Mouse (Mus musculus) ovary, postnatal 10 days (tissue): Measurements from ENCODE around the gene Stab1.

Experiments used
- DNase-seq: peaks from one replicate; pipeline ENCODE4 v3.0.0; 2022; ENCODE audit warnings: low spot score

Gene Stab1

DNA sequence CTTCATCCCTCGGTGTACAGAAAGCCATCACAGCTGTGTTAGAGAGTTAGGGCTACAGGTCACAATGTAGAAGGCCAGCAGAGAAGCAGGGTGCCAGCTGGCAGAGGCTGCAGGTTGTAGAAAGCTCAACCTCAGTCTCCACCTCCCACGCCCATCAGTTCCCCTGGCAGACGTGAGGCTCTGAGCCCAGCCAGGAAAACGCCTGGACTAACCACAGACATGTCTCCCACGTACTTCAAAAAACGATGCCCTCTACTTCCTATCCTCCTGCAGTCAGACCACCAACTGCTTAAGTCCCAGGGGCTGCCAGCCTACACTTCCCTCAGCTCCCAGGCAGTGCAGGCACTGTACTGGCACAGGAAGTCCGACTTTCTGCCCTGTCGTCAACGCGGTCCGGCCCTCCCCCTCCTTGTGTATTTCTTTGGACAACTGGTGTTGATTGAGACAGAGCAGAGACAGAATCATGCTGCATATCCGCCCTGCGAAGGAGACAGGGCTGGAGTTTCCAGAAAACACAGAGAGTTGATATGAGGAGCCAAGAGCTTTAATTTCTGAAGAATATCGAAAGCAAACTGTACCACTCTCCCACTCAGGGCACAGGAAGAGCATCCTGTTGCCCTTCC lies 26.6 kb upstream of the Stab1 start:
- peak; percentile 39 for DNase-seq

DNA sequence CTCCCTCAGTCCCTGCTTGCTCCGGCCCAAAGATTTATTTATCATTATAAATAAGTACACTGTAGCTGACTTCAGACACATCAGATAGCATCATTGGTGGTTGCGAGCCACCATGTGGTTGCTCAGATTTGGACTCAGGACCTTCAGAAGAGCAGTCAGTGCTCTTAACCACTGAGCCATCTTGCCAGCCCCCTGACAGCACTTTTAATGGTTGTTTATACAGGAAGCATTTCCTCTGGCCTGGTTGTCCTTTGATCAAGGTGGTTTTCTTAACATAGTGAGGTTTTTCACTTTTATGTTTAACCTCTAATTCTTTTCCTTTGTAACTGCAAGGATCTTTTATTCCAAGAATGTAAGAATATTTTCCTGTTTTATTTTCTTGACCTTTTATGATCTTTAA lies 26.0 kb upstream of the Stab1 start:
- no peak for DNase-seq

DNA sequence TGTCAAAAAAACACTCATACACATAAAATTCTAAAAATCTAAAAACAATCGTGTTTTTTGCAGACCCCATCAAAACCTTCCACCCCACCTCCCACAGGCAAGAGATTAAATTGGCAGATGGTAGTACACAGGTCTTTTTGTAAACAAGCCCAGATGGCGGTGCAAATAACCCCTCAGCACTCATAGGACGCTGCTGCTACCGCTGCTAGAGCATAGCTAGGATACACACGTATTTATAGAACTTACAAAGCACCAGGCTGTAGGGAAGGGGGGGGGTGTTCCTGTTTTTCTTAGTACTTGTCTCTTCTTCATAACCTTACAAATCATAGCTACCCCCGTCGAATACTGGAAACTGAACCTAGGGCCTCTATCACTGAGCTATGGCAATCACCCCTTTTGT lies 25.4 kb upstream of the Stab1 start:
- DNase-seq: no peak

DNA sequence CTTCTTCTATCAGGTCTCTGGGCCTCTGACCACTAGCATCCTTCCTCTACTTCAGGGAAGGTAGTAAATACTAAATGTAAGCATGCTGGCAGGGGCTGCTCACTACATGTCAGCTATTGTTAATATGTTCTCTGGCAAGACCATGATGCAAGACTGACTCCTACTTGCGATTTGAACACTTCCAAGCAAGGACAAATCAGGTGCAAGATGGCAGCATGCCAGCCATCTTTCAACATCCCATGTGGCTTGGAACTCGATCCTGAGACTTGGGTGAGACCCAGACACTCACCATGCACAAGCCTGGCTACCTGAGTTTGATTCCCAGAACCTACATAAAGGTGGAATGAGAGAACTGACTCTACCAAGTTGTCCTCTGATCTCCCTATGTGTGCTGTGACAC lies 23.5 kb upstream of the Stab1 start:
- no peak for DNase-seq

DNA sequence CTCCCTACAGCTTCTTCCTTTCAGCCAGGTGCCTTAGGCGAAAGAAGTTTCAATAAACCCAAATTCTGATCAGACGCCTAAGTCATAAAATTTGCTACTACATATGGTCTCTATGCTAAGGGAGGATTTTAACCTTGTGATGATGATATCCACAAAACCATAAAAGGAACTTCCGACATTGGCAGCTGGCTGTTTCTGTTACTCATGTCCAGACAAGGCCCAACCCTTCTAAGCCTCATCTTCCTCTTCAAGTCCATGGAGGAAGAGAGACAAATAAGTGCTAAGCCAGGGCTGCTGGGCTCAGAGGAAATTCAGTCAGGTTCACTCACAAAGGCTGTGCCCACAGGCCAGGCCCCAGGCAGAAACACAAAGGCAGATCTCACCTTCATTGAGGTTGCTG lies 20.9 kb upstream of the Stab1 start:
- DNase-seq: no peak

DNA sequence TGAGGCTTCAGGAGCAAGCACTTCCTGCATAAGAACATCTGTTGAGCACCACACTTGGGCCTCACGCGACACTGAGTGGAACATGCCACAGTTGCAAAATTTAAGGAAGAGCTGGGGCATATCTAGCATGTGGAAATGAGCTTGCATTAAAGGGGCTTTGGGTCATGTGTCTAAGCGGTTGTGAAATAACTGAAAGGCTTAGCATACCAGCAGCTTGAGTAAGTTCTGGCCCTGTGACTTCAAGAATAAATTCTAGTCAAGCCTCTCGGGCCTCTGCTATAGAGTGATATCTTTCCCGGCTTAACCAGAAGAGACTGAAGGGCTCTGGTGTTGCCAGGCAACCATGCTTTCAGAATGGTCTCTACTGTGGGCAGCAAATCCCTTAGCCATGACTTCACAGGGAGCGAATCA lies 20.3 kb upstream of the Stab1 start:
- DNase-seq: no peak

DNA sequence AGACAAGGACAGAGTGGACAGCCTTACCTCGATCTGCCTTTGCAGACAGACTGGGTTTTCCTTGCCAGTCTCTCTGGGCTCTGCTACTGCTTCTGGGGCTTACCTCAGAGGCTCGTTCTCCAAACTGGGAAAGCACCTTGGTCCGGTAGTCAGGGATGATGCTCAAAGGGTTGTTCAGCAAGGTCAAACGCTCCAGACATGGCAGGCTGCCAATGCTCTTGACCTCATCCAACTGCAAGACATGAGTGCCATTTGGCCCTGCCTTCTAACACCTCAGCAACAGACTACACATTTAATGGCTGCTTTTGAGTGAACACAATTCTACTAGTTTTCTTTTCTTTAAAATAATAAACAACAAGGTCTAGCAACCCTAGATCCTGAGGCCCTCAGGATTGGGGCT lies 18.2 kb upstream of the Stab1 start:
- no peak for DNase-seq

DNA sequence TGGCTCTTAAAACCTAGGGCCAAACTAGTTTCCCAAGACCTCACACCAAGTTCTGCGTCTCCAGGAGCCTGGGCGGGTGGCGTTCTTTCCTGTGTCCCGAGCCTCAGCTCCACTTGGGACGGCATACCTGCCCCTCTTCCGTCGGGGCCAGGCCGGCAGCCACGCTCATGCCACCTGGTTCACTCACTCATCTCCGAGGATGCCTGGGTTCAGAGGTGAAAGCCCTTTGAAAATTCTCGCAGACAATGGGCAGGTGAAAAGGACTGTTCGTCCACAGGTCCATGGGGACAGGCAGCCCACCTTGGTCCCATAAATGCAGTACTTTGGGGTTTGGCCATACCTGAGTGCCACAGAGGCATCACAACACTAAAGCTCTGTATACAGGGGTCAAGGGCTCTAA lies 15.8 kb upstream of the Stab1 start:
- DNase-seq: no peak

DNA sequence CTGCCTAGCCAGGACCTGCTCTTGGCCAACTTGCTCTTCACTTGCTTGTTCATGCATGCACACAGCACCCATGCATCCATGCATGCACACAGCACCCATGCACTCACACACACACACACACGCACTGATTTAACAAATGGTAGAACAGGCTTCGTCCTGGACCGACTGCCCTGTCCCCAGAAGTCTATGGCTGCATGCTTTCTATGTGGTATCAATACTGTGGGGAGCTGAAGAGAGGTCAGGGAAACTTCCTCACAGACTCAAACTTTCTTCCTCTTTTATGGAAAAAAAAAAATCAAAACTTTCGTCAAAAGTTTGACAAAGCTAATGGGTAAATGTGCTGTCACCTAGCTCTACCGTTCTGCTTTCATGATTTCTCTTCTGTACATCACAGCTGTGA lies 15.1 kb upstream of the Stab1 start:
- no peak for DNase-seq

DNA sequence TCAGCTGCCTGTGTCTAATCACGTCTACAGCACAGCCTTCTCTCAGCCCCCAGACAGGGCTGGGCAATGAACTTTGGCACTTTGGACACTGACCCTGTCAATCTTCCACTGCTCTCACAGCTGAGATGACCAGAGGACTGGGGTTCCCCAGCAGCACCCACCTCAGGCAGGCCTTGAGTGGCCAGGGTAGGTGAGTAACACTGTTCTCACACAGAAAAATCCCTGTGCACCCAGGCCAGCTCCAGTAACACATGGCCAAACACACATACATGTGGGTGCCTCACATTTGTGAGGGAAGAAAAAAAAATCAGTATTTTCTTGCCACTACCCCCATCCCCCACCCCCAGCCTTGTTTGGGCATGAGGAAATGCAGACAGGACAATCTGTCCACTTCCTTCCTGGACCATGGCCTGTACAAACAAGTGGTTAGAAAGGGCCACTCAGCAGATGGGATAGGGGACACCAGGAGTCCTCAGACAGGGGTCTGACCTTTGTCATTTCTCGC lies 14.4 kb upstream of the Stab1 start:
- no peak for DNase-seq

DNA sequence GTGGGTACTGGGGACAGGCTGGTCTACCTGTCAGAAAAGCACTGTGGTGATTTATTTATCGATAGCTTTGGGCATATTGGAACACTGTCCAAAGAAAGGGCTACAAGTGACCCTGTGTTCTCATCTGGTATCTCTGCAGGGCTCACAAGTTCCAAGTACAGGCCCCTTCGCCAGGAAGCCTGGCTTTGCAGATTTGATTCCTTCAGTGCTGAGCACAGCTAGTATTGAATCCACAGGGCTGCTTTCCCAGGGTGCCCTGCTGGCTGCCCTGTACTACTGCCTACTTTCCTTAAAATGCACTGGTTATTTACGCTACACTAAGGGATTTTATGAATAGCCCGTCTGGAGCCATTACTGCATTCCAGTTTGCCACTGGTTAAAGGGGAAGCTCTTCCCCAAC lies 13.1 kb upstream of the Stab1 start:
- DNase-seq: no peak

DNA sequence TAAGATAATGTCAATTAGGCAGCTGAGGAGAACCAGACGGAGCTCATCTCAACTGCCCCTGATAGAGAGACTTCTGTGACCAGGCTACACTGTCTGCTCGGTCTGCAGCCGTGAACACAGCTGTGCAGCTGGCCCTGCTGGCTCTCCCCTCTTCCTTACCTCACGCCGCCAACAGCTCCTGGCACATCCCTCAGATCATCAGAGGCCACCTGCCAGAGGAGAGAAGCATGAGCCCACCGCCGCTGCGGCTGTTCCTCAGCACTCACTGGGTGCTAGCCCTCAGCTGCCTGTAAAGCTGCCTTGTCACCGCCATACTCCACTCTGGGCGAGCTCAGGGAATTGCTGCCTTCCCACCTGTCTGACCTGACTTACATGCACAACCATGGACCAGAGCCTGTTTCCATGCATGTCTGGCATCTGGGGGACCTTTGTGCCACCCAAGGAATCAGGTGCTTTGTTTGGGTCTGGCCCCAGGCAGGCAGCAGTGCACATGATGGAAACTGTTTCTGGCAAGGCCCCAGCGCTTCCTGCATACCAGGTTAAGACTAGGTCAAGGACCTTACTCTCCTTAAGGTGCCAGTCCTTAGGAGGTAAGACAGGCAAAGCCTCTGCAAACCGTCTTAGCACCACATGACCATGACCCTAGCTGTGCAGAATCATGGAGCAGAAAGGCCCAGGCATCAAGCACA lies 11.4 kb upstream of the Stab1 start:
- no peak for DNase-seq

DNA sequence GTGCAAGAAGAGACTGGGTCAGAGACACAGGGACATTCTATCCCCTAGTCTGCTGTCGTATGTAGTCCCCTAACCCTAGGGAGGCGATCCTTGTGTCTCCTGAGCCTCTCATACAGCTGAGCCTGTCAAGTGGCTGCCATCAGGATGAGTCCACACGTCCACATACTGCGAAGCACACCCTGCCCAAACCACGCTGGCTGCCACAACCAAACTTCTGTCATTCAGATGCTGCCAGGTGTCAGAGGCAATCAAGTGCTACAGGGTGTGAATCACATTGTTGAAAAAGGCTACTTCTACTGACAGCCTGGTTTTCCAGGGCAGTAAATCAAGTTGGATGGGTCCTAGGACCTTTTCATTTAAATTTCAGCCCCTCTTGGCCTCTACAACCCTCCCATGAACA lies 9.3 kb upstream of the Stab1 start:
- DNase-seq: no peak

DNA sequence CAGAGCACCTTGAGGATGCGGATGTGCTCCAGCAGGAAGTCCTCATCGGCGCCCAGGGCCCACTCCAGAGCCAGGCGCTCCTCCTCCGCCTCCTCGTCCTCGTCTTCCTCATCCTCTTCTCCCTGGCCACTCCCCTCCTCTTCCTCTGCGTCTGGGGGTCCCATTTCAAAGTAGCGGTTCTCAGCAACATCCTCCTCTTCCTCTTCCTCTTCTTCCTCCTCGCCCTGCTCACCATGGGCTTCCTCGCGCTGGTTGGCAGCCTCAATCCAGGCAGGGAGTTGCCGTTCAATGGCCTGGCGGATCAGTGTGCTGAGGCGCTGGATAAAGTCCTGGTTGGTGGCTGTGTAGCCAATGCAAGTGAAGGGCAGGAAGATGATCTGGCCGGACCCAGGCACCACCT lies 8.8 kb upstream of the Stab1 start:
- DNase-seq: no peak

DNA sequence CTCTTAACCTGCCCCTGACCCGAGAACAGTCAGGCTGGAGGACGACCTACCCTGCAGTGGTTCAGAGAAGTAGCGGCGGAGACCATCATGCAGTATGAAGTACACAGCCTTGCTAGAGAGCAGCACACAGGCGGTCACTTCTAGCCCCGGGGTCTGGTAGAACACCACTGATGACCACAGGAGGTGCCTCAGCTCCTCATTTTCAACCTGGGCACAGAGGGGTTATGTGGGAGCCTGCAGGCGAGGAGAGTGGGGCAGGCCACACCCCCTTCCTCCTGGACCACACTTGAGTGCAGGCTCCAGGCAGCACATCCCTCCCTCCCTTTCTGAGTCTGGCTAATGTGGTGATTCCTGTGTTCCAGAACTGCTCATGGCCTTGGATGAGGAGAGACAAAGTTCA lies 5.1 kb upstream of the Stab1 start:
- no peak for DNase-seq

DNA sequence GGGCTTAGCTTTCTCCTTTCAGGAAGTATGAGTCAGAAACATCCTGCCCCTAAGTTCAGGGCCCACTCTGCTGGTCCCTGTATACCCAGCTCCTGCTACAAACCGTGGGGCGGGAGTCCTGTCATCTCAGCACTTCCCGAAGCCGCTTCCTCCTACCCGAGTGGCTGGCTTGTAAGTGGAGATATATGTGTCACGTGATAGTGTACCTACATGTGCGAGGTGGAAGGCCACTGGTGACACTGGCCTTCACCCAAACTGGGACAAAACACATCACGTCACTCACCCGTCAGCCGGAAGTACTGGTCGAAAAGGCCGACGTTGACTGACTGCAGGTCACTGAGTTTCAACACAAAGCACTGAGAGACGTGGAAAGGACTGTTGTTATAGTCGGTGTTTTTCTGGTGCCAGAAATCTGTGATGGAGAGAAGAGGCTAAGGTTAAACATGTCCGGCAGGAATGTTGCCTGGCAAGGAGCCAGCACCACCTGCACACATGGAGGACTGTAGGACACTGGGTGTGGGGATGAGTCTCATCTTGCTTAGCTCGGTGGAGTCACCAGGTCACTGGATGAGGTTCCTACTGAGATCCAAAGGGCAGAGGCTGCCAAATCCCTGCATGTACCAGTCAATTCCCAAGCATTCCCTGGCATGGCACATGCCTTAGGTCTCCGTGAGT lies 4.5 kb upstream of the Stab1 start:
- no peak for DNase-seq

DNA sequence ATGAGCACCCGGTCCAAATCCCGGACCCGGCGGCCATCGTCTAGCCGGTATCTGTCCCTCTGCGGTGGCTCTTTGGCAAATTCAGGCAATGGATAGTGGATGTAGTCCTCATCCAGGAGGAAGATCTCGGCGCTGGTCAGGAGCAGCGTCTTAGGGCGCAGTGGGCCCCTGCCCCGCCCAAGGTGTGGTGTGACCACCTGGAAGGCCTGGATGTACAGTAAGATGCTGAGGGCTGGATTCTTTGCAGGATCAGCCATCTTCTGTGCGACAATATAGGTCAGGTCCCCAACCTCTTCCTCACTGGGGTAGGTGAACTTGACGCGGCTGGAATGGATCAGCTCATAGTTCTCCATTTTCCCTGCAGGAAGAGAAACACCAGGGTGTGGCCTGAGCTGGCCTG lies 3.4 kb upstream of the Stab1 start:
- DNase-seq: no peak

DNA sequence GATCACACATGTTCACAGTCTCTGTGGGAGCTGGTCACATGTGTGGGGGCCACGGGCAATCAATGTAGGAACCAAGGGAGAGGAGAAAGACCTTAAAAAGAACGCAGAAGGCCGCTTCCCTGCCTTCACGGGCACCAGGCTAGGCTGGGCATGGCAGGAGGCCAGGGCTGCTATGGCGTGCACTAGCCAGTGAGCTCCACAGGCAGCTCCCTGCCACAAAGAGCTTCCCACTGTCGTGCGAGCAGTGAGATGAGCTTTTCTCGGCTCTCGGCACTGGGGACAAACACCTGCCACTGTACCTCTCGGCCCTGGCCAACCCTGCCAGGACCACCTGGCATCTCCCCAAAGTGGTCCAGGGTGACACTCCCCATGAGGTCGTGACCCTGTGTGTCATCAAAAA lies 2.9 kb upstream of the Stab1 start:
- DNase-seq: no peak

DNA sequence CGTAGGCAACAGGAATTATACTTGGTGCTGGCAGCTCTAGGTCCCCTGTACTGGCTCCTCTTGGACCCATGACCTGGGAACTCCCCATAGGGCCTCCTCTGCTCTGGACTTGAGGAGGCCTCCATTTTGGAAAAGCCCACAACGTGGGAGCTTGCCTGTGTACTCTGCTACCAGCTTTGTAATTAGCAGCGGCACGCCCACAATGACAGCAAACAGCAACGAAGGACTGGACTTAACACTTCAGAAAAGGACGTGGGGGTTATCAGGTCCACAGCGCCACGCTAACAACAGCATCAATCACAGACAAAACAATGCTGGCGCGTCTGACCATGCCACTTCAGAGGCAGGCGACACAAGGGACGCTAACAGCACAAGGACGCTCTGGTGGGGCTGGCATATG lies 2.5 kb upstream of the Stab1 start:
- no peak for DNase-seq

DNA sequence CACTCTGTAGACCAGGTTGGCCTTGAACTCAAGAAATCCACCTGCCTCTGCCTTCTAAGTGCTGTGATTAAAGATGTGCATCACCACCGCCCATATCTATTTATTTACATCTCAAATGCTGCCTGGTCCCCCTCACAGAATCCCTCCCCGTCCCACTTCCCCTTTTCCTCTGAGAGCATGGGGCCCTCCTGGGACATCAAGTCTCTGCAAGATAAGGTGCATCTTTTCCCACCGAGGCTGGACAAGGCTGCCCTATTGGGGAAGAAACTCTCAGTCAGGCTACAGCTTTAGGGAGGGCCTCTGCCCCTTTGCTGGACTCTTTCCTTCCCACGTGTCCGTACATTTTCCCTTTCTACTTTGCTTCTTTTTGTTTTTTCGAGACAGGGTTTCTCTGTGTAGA lies 1.1 kb upstream of the Stab1 start:
- DNase-seq: no peak

DNA sequence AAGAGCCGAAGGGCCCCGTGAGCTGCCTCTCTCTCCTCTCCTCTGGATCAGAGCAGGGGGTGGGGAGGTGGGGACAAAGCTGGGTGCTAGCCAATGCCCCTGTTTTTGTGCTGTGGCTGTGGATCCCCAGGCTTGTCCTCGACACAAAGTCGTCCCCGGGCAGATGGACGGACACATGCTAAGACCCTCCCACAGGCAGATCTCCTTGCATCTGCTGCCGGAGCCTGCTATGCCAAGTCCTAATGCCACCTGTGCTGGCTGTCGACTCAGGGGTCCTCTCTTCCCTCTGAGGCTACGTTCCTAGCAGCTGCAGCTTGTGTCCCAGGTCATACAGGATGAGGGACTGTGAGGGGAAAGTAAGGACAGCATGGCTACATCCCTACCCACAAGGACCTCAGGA lies 1.6 kb downstream of the Stab1 start:
- no peak for DNase-seq

DNA sequence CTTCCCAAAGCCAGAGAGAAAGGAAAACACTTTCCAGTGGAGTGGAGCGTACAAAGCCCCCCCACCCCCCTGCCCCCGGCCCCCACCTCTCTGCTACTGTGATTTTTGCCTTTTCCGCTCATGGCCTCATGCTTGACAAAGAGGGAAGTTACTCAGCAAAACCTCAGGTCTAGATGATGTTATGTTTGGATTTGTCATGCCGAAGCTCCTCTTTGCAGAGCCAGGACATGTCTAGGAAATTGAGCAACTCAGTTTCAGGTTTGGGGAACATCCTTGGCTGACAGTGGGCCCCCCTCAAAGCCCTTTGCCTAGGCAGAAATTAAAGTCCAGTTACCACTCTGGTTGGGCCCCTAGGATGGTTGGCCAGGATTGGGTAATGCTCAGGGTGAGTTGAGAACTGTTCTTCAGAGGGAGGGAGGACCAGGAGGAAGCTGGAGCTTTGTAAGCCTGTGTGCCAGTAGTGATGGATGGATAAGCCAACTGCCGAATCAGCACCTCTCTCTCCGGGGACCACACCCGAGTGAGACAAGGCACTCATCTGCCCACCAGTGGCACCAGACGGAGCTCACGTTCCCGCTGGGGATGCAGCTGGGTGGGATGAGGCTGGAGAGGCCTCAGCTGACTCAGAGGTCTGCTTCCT lies 2.3 kb downstream of the Stab1 start:
- DNase-seq: no peak

DNA sequence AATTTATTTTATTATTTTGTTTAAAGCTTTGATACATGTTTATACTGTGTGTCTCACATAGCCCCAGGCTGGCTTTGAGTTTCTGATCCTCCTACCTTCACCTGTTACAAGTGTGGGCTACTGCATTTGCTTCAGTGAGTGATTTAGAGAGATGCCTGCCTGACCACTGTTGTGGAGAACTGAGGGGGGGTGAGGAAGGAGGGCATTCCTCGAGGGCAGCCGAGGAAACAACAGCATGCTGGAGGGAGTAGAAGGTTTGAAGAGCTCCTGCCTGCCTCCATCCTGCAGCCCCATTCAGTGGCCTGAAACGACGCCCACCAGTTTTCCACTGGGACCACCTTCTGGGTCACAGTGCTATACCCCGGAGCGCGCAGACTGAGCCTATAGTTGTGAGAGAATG lies 3.0 kb downstream of the Stab1 start:
- DNase-seq: no peak
